9 mouse cellular contexts compared by ENCODE assay signal in the genomic region with DNA sequence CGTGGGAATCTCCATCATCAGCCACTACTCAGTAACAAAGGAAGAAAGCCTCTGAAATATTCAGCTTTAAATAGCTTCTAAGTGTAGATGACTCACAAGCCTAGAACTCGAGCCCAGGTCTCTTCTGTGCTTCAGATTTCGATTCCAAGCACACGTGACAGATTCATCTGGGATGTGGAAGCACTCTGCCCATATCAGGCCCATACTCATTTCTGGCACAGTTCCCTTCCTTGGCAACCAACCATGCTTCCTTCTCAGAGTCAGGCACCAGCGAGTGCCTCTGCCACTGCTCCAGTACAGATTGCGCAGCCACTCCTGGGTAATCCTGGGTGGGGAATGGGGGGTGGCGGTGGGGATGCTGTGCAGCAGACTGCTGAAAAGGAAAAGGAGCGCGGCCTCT. TPM values are rescaled to one million over a fixed set of nuclear protein-coding genes. Genes with fewer than 3 reads are reported as not detected.
A peak's percentile ranks its signal among the peaks of the same experiment; 100 is the strongest.
DNase-seq lines count a peak whose midpoint lies in the region; ATAC-seq and TF ChIP-seq lines count a peak whose summit lies in the region.
"Had no signal": no experiment of that assay in that cellular context is flagged by ENCODE, and none has a peak within 500 bp of the region (broad histone marks: within the 10 kb centered on the region; RNA-seq: fewer than 3 reads in every experiment).

No protein-coding gene starts in this region.

- H3K9me3 ChIP-seq in forebrain, embryonic 13.5 days (replicated peaks), result no peaks in the 10 kb centered on the region
- H3K9me3 ChIP-seq in forebrain, embryonic 11.5 days (ENCODE audit: control insufficient read depth, low read length), result no peaks in the 10 kb centered on the region
- H3K9me3 ChIP-seq in intestine, embryonic 16.5 days (ENCODE audit: control insufficient read depth, low read length), result no peaks in the 10 kb centered on the region
- no peaks in the 10 kb centered on the region for H3K9me3 ChIP-seq in liver, postnatal 0 days (ENCODE audit: low read length)

- DNase-seq in forebrain, embryonic 11.5 days (ENCODE audit: low spot score), result no peak
- DNase-seq in brain, embryonic 18.5 days (ENCODE audit: low read depth, low spot score), result peak; percentile 49
- DNase-seq in gastrocnemius, adult 18-20 months (ENCODE audit: low spot score), result peak; percentile 66
- DNase-seq in left cerebral cortex, postnatal 4 days, result peak; percentile 89
- DNase-seq in right cerebral cortex, postnatal 10 days (ENCODE audit: low spot score in 2 of 2), result peak; percentile 85 to 89
- no peak for DNase-seq in liver, postnatal 0 days

- H3K4me3 ChIP-seq in forebrain, embryonic 13.5 days, result no peak overlapping the region
- no peak overlapping the region for H3K4me3 ChIP-seq in forebrain, embryonic 11.5 days (ENCODE audit: low read depth, low read length)
- no peak overlapping the region for H3K4me3 ChIP-seq in intestine, embryonic 16.5 days (ENCODE audit: low read length)
- no peak overlapping the region for H3K4me3 ChIP-seq in liver, postnatal 0 days (ENCODE audit: low read depth, low read length)
- H3K4me3 ChIP-seq: erythroblast, embryonic 14.5 days had no signal

- no peak overlapping the region for H3K9ac ChIP-seq in forebrain, embryonic 13.5 days
- H3K9ac ChIP-seq in forebrain, embryonic 11.5 days (ENCODE audit: low read length), result no peak overlapping the region
- H3K9ac ChIP-seq in intestine, embryonic 16.5 days (ENCODE audit: low read depth, low read length), result no peak overlapping the region
- no peak overlapping the region for H3K9ac ChIP-seq in liver, postnatal 0 days (replicated peaks)

- 42% methylated on average over 9 of the region's 9 CpGs for WGBS in forebrain, embryonic 13.5 days
- WGBS in forebrain, embryonic 11.5 days, result 68% methylated on average over 9 of the region's 9 CpGs
- WGBS in intestine, embryonic 16.5 days, result 56% methylated on average over 9 of the region's 9 CpGs
- 67% methylated on average over 9 of the region's 9 CpGs for WGBS in liver, postnatal 0 days (ENCODE audit: insufficient replicate concordance)

- TF ChIP-seq EP300 in liver, postnatal 0 days (IDR thresholded peaks at IDR 0.05; ENCODE audit: low read depth), result no peak

- H3K27me3 ChIP-seq in forebrain, embryonic 13.5 days, result no peaks in the 10 kb centered on the region
- no peaks in the 10 kb centered on the region for H3K27me3 ChIP-seq in forebrain, embryonic 11.5 days (ENCODE audit: control insufficient read depth, insufficient read depth, low read length)
- no peaks in the 10 kb centered on the region for H3K27me3 ChIP-seq in intestine, embryonic 16.5 days (replicated peaks; ENCODE audit: control insufficient read depth, insufficient read depth, low read length)
- no peaks in the 10 kb centered on the region for H3K27me3 ChIP-seq in liver, postnatal 0 days (ENCODE audit: insufficient read depth, low read length)

- H3K27ac ChIP-seq in forebrain, embryonic 13.5 days, result peak overlapping the region; percentile 31; the same call in 1 of the 2 replicates
- no peak overlapping the region for H3K27ac ChIP-seq in forebrain, embryonic 11.5 days (ENCODE audit: low read depth, low read length)
- no peak overlapping the region for H3K27ac ChIP-seq in intestine, embryonic 16.5 days (ENCODE audit: low read length)
- H3K27ac ChIP-seq in liver, postnatal 0 days (ENCODE audit: low read depth), result no peak overlapping the region

- no peaks in the 10 kb centered on the region for H3K4me1 ChIP-seq in forebrain, embryonic 13.5 days
- no peaks in the 10 kb centered on the region for H3K4me1 ChIP-seq in forebrain, embryonic 11.5 days (replicated peaks; ENCODE audit: control insufficient read depth, insufficient read depth, low read length)
- H3K4me1 ChIP-seq in intestine, embryonic 16.5 days (ENCODE audit: control insufficient read depth, insufficient read depth, low read length), result peaks cover 2% of the 10 kb centered on the region
- H3K4me1 ChIP-seq in liver, postnatal 0 days (ENCODE audit: insufficient read depth), result no peaks in the 10 kb centered on the region

- intact Hi-C loops in left cerebral cortex, postnatal 4 days (cut with DNase I), result no loop called here

- peak; percentile 95 for ATAC-seq in forebrain, embryonic 13.5 days
- no peak for ATAC-seq in forebrain, embryonic 11.5 days (replicated peaks; ENCODE audit: low FRiP score)
- peak; percentile 46; the same call in 1 of the 2 replicates for ATAC-seq in intestine, embryonic 16.5 days
- no peak for ATAC-seq in liver, postnatal 0 days

- no peaks in the 10 kb centered on the region for H3K36me3 ChIP-seq in forebrain, embryonic 13.5 days (ENCODE audit: poor library complexity, severe bottlenecking)
- no peaks in the 10 kb centered on the region for H3K36me3 ChIP-seq in forebrain, embryonic 11.5 days (ENCODE audit: control insufficient read depth, insufficient read depth, low read length)
- no peaks in the 10 kb centered on the region for H3K36me3 ChIP-seq in intestine, embryonic 16.5 days (ENCODE audit: control insufficient read depth, insufficient read depth, low read length)
- no peaks in the 10 kb centered on the region for H3K36me3 ChIP-seq in liver, postnatal 0 days (replicated peaks; ENCODE audit: insufficient read depth, low read length)

- TF ChIP-seq CTCF in liver, postnatal 0 days (IDR thresholded peaks at IDR 0.05; ENCODE audit: low read depth), result no peak

- H3K4me2 ChIP-seq in forebrain, embryonic 13.5 days, result no peak overlapping the region
- no peak overlapping the region for H3K4me2 ChIP-seq in forebrain, embryonic 11.5 days (ENCODE audit: low read depth, low read length, severe bottlenecking)
- no peak overlapping the region for H3K4me2 ChIP-seq in intestine, embryonic 16.5 days (ENCODE audit: low read depth, low read length)
- no peak overlapping the region for H3K4me2 ChIP-seq in liver, postnatal 0 days (ENCODE audit: low read depth, low read length)

RNA-seq across cellular contexts. Expression of a gene that starts 46.5 kb away (rescaled TPM):
- 5.0 and 6.5 TPM in 2 replicates for polyA plus RNA-seq in forebrain, embryonic 13.5 days (2015; fragmentation: Nextera tagmentation; extraction: Ambion mirVana)
- 1.5 and 1.6 TPM in 2 replicates for polyA plus RNA-seq in forebrain, embryonic 11.5 days (2014; fragmentation: Nextera tagmentation; extraction: Ambion mirVana)
- total RNA-seq in gastrocnemius, adult 18-20 months (2021), result 1 to 10 TPM in 1 of 2 experiments, under 1 TPM in 1; 0.74 to 1.1 TPM
- polyA plus RNA-seq in intestine, embryonic 16.5 days (2015; fragmentation: Nextera tagmentation; extraction: Ambion mirVana), result 2.0 TPM in 2 replicates
- 10 to 100 TPM; 11.4 to 12.0 TPM for total RNA-seq in left cerebral cortex, postnatal 4 days (2021)
- polyA plus RNA-seq in liver, postnatal 0 days (2015; fragmentation: Nextera tagmentation; extraction: Ambion mirVana), result 2.9 and 3.2 TPM in 2 replicates

Comparison
In these comparisons a context has a peak if more than half of its experiments do, and no peak if none do; other contexts are left out.
1. ATAC-seq: peak in forebrain, embryonic 13.5 days (single experiment) and intestine, embryonic 16.5 days (single experiment); none in forebrain, embryonic 11.5 days (single experiment) and liver, postnatal 0 days (single experiment).
2. DNase-seq: peak in brain, embryonic 18.5 days (single experiment), gastrocnemius, adult 18-20 months (single experiment), left cerebral cortex, postnatal 4 days (single experiment) and right cerebral cortex, postnatal 10 days (2 of 2); none in forebrain, embryonic 11.5 days (single experiment) and liver, postnatal 0 days (single experiment).